In the genomic region with DNA sequence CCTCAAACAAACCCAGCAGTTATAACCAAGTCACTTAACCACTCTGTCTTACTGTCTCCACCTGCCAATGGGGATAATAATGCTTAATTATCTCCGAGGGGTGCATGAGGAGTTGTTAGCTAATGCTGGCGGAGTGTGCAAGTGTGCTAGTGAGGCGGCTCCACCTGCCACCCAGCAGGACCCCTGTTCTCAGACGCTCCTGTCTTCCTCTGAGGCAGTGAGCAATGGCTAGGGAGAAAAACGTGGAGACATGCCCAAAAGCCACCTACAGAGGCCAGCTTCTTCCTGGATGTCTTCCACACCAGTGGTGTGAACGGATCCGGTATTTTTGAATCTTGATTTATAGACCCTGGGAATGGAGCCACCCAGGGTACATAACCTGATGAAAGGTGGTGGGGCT, we compare ENCODE assay signal across 22 mouse cellular contexts.
DNase-seq lines count a peak whose midpoint lies in the region; ATAC-seq and TF ChIP-seq lines count a peak whose summit lies in the region.
"Had no signal": no experiment of that assay in that cellular context is flagged by ENCODE, and none has a peak within 500 bp of the region (broad histone marks: within the 10 kb centered on the region; RNA-seq: fewer than 3 reads in every experiment).

No protein-coding gene starts in this region.

- no peak overlapping the region for H3K9ac ChIP-seq in forebrain, embryonic 13.5 days
- H3K9ac ChIP-seq in hindbrain, embryonic 15.5 days: no peak overlapping the region
- H3K9ac ChIP-seq in hindbrain, embryonic 14.5 days: no peak overlapping the region
- no peak overlapping the region for H3K9ac ChIP-seq in kidney, embryonic 14.5 days (ENCODE audit: low read depth, low read length)
- H3K9ac ChIP-seq: heart, embryonic 12.5 days; hindbrain, embryonic 12.5 days; limb, embryonic 13.5 days; neural tube, embryonic 12.5 days had no signal

- H3K9me3 ChIP-seq in forebrain, embryonic 13.5 days (replicated peaks): no peaks in the 10 kb centered on the region
- H3K9me3 ChIP-seq in forebrain, embryonic 10.5 days: no peaks in the 10 kb centered on the region
- no peaks in the 10 kb centered on the region for H3K9me3 ChIP-seq in hindbrain, embryonic 15.5 days
- no peaks in the 10 kb centered on the region for H3K9me3 ChIP-seq in hindbrain, embryonic 14.5 days (ENCODE audit: control insufficient read depth, low read length)
- H3K9me3 ChIP-seq in kidney, embryonic 14.5 days (ENCODE audit: control insufficient read depth, low read length): no peaks in the 10 kb centered on the region
- H3K9me3 ChIP-seq: heart, embryonic 12.5 days; hindbrain, embryonic 12.5 days; limb, embryonic 13.5 days; neural tube, embryonic 12.5 days had no signal

- H3K27me3 ChIP-seq in forebrain, embryonic 13.5 days: no peaks in the 10 kb centered on the region
- H3K27me3 ChIP-seq in forebrain, embryonic 10.5 days (ENCODE audit: poor library complexity, severe bottlenecking): no peaks in the 10 kb centered on the region
- H3K27me3 ChIP-seq in hindbrain, embryonic 15.5 days: no peaks in the 10 kb centered on the region
- H3K27me3 ChIP-seq in hindbrain, embryonic 14.5 days (ENCODE audit: control insufficient read depth, insufficient read depth, low read length): no peaks in the 10 kb centered on the region
- H3K27me3 ChIP-seq in cerebellum, adult 2 months (ENCODE audit: control insufficient read depth, insufficient read depth, low read length): no peaks in the 10 kb centered on the region
- H3K27me3 ChIP-seq in kidney, embryonic 14.5 days (ENCODE audit: control insufficient read depth, insufficient read depth, low read length): no peaks in the 10 kb centered on the region
- H3K27me3 ChIP-seq: CH12.LX; hindbrain, embryonic 12.5 days; neural tube, embryonic 12.5 days had no signal

- ATAC-seq in forebrain, embryonic 13.5 days: 0 out of 2 replicates have a peak, but pooled peaks have one; percentile 27
- ATAC-seq in hindbrain, embryonic 15.5 days (ENCODE audit: low FRiP score, low read depth): peak; percentile 42; the same call in 1 of the 2 replicates
- ATAC-seq in hindbrain, embryonic 14.5 days (ENCODE audit: low FRiP score): no peak
- ATAC-seq in CD4-positive, CD25-positive, alpha-beta regulatory T cell, adult 4 months: no peak
- no peak for ATAC-seq in kidney, embryonic 14.5 days (ENCODE audit: low FRiP score, low TSS enrichment)
- ATAC-seq: intestine, postnatal 0 days had no signal

- no peak for TF ChIP-seq CTCF in cerebellum, adult 2 months (IDR thresholded peaks at IDR 0.05; ENCODE audit: borderline replicate concordance, insufficient read depth, low read depth, low read length)

- H3K4me2 ChIP-seq in forebrain, embryonic 13.5 days: no peak overlapping the region
- H3K4me2 ChIP-seq in hindbrain, embryonic 15.5 days: no peak overlapping the region
- H3K4me2 ChIP-seq in hindbrain, embryonic 14.5 days (replicated peaks): no peak overlapping the region
- no peak overlapping the region for H3K4me2 ChIP-seq in kidney, embryonic 14.5 days (replicated peaks; ENCODE audit: low read depth, low read length)
- H3K4me2 ChIP-seq: heart, embryonic 12.5 days; hindbrain, embryonic 12.5 days; limb, embryonic 13.5 days; midbrain, embryonic 11.5 days; neural tube, embryonic 12.5 days had no signal

- no peak overlapping the region for H3K27ac ChIP-seq in forebrain, embryonic 13.5 days
- H3K27ac ChIP-seq in forebrain, embryonic 10.5 days: no peak overlapping the region
- H3K27ac ChIP-seq in hindbrain, embryonic 15.5 days (replicated peaks): no peak overlapping the region
- no peak overlapping the region for H3K27ac ChIP-seq in hindbrain, embryonic 14.5 days
- H3K27ac ChIP-seq in cerebellum, adult 2 months (ENCODE audit: insufficient read depth, low read length): no peak overlapping the region
- no peak overlapping the region for H3K27ac ChIP-seq in kidney, embryonic 14.5 days (ENCODE audit: low read depth, low read length)
- H3K27ac ChIP-seq: hindbrain, embryonic 12.5 days; kidney, postnatal 0 days; limb, embryonic 13.5 days; neural tube, embryonic 12.5 days had no signal

- no peak overlapping the region for H3K4me3 ChIP-seq in forebrain, embryonic 13.5 days
- no peak overlapping the region for H3K4me3 ChIP-seq in forebrain, embryonic 10.5 days
- no peak overlapping the region for H3K4me3 ChIP-seq in hindbrain, embryonic 15.5 days
- H3K4me3 ChIP-seq in hindbrain, embryonic 14.5 days (replicated peaks; ENCODE audit: low read length): no peak overlapping the region
- H3K4me3 ChIP-seq in cerebellum, adult 2 months (replicated peaks; ENCODE audit: insufficient read depth, low read depth, low read length): no peak overlapping the region
- no peak overlapping the region for H3K4me3 ChIP-seq in kidney, embryonic 14.5 days (ENCODE audit: low read length)
- H3K4me3 ChIP-seq: heart, embryonic 12.5 days; hindbrain, embryonic 12.5 days; limb, embryonic 13.5 days; neural tube, embryonic 12.5 days had no signal

- no peaks in the 10 kb centered on the region for H3K36me3 ChIP-seq in forebrain, embryonic 13.5 days (ENCODE audit: poor library complexity, severe bottlenecking)
- H3K36me3 ChIP-seq in forebrain, embryonic 10.5 days (replicated peaks): no peaks in the 10 kb centered on the region
- H3K36me3 ChIP-seq in hindbrain, embryonic 15.5 days: no peaks in the 10 kb centered on the region
- no peaks in the 10 kb centered on the region for H3K36me3 ChIP-seq in hindbrain, embryonic 14.5 days (replicated peaks; ENCODE audit: control insufficient read depth, insufficient read depth)
- H3K36me3 ChIP-seq in kidney, embryonic 14.5 days (ENCODE audit: control insufficient read depth, insufficient read depth, low read length): no peaks in the 10 kb centered on the region
- H3K36me3 ChIP-seq: heart, embryonic 12.5 days; hindbrain, embryonic 12.5 days; limb, embryonic 13.5 days; neural tube, embryonic 12.5 days had no signal

- H3K4me1 ChIP-seq in forebrain, embryonic 13.5 days: peaks cover 21% of the 10 kb centered on the region
- peaks cover 10% of the 10 kb centered on the region for H3K4me1 ChIP-seq in forebrain, embryonic 10.5 days
- H3K4me1 ChIP-seq in hindbrain, embryonic 15.5 days (replicated peaks): peaks cover 20% of the 10 kb centered on the region
- H3K4me1 ChIP-seq in hindbrain, embryonic 14.5 days (replicated peaks; ENCODE audit: control insufficient read depth, insufficient read depth, low read length): 0 out of 2 replicates have a peak, but pooled peaks cover 5% of the 10 kb centered on the region
- peaks cover 6% of the 10 kb centered on the region for H3K4me1 ChIP-seq in cerebellum, adult 2 months (ENCODE audit: control insufficient read depth, insufficient read depth, low read length)
- no peaks in the 10 kb centered on the region for H3K4me1 ChIP-seq in kidney, embryonic 14.5 days (ENCODE audit: control insufficient read depth, insufficient read depth, low read length)
- H3K4me1 ChIP-seq: heart, embryonic 12.5 days had no signal

- TF ChIP-seq POLR2A in cerebellum, adult 2 months (IDR thresholded peaks at IDR 0.05; ENCODE audit: borderline replicate concordance, insufficient read depth, low read length): no peak

- DNase-seq in forebrain, embryonic 10.5 days (ENCODE audit: extremely low spot score, low spot score): no peak
- DNase-seq in hindbrain, embryonic 14.5 days (ENCODE audit: low spot score): no peak
- peak; percentile 33 to 45 for DNase-seq in cerebellum, adult 2 months
- peak; percentile 51 to 62 for DNase-seq in cerebellum, postnatal 25 days
- DNase-seq: adrenal gland, postnatal 14 days; heart, postnatal 14 days; lung, adult 2 months; lung, postnatal 36 days; spleen, adult 18-20 months; thymus, postnatal 25 days had no signal

- WGBS in forebrain, embryonic 13.5 days: 44% methylated on average over 7 of the region's 7 CpGs
- 63% methylated on average over 7 of the region's 7 CpGs for whole genome bisulfite sequencing in forebrain, embryonic 10.5 days
- WGBS in hindbrain, embryonic 15.5 days: 47% methylated on average over 7 of the region's 7 CpGs
- WGBS in hindbrain, embryonic 14.5 days: 42% methylated on average over 7 of the region's 7 CpGs
- WGBS in cerebellum, adult 2 months: 19% methylated on average over 7 of the region's 7 CpGs
- WGBS in kidney, embryonic 14.5 days: 36% methylated on average over 7 of the region's 7 CpGs

Comparison
In these comparisons a context has a peak if more than half of its experiments do, and no peak if none do; other contexts are left out.
1. ATAC-seq: peak in forebrain, embryonic 13.5 days (single experiment) and hindbrain, embryonic 15.5 days (single experiment); none in hindbrain, embryonic 14.5 days (single experiment), CD4-positive, CD25-positive, alpha-beta regulatory T cell, adult 4 months (single experiment) and kidney, embryonic 14.5 days (single experiment).
2. DNase-seq: peak in cerebellum, adult 2 months (2 of 2) and cerebellum, postnatal 25 days (2 of 2); none in forebrain, embryonic 10.5 days (single experiment) and hindbrain, embryonic 14.5 days (single experiment).